Mouse (Mus musculus) lung, postnatal 0 days (tissue): ENCODE results near the gene Acsbg2.

Experiments
- CTCF ChIP-seq: IDR thresholded peaks from 2 replicates; pipeline ENCODE4 v1.5.1; 2016; ENCODE audit warnings: antibody characterized with exemption, mild to moderate bottlenecking
- EP300 ChIP-seq: IDR thresholded peaks from 2 replicates; pipeline ENCODE4 v1.6.1; 2016; ENCODE audit warnings: antibody characterized with exemption, mild to moderate bottlenecking, control low read depth

DNA sequence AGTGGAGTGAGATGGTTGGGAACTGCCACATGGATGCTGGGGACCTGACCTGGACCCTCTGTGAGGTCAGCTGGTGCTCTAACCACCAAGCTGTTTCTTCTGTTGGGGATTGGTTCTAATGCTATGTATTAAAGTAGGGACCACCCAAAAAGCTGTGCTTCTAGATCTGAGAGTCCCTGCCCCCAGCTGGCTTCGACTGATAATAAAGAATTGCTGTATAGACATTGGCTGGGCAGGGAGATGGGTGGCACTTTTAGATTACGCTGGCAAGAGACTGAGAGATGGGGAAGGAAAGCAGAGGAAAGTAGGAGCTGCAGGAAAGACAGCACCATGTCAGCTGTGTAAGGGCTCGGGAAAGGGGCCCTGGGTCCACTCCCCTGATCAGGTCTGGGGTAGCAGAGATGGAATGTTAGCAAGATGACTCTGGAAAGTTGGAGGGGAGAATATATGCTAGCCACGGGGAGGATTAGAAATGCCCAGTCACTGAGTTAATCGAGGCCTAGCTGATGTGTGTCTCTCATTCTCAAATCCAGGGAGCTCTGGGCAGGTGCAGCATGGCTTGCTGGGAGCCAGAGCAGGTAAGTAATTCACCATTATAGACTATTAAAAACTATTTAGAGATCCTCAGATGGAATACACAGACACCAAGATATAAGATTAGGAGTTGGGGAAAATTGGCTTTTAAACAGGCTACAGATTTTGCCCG lies 80.5 kb downstream of the Acsbg2 start:
- no peak for TF ChIP-seq EP300
- TF ChIP-seq CTCF: no peak
